Mouse (Mus musculus) ES-Bruce4 (cell line): ENCODE measurements around the gene Gpc4. TPM values are rescaled to one million over a fixed set of nuclear protein-coding genes. Genes with fewer than 3 reads are reported as not detected.

Experiments used
- H3K27ac ChIP-seq: 2 replicates; pipeline ENCODE4 v1.5.1; 2012; ENCODE audit warnings: low read length, inconsistent platforms; ENCODE audit not compliant: insufficient read depth
- H3K27me3 ChIP-seq: 2 replicates; pipeline ENCODE4 v1.6.1; 2012; ENCODE audit warnings: mild to moderate bottlenecking, low read length, inconsistent platforms; ENCODE audit not compliant: control insufficient read depth, poor library complexity, insufficient read depth, severe bottlenecking
- H3K36me3 ChIP-seq: 2 replicates; pipeline ENCODE4 v1.6.1; 2012; ENCODE audit warnings: inconsistent platforms, mild to moderate bottlenecking, low read length, moderate library complexity; ENCODE audit not compliant: control insufficient read depth, poor library complexity, insufficient read depth, severe bottlenecking
- H3K4me1 ChIP-seq: one replicate; pipeline ENCODE4 v1.8.1; 2011; ENCODE audit warnings: low read length; ENCODE audit not compliant: control insufficient read depth, insufficient read depth
- H3K4me3 ChIP-seq: 2 replicates; pipeline ENCODE4 v1.5.1; 2011; ENCODE audit warnings: low read depth, mild to moderate bottlenecking, low read length
- H3K9ac ChIP-seq: 2 replicates; pipeline ENCODE4 v1.6.1; 2012; ENCODE audit warnings: low read depth, mild to moderate bottlenecking, inconsistent platforms; ENCODE audit not compliant: poor library complexity, severe bottlenecking
- H3K9me3 ChIP-seq: replicated peaks from 2 replicates; pipeline ENCODE4 v1.6.1; 2012; ENCODE audit warnings: mild to moderate bottlenecking, low read length, inconsistent platforms; ENCODE audit not compliant: control insufficient read depth, poor library complexity, insufficient read depth, severe bottlenecking
- CTCF ChIP-seq: IDR thresholded peaks from one replicate; pipeline ENCODE4 v1.8.1; 2011; ENCODE audit warnings: low read depth, low read length
- EP300 ChIP-seq: IDR thresholded peaks from 2 replicates; pipeline ENCODE4 v1.6.1; 2011; ENCODE audit warnings: low read depth, low read length; ENCODE audit not compliant: insufficient read depth
- POLR2A ChIP-seq: IDR thresholded peaks from one replicate; pipeline ENCODE4 v1.8.1; 2011; ENCODE audit warnings: low read length; ENCODE audit not compliant: insufficient read depth
- polyA plus RNA-seq: library from polyadenylated mRNA; stranded (reverse); fragments of >200 nt; gene quantifications from 2 replicates; pipeline ENCODE4 v1.2.4, GENCODE M21; 2011; ENCODE audit warnings: low read depth; ENCODE audit not compliant: missing spikeins, insufficient read depth, insufficient read length

The Gpc4 gene
- polyA plus RNA-seq, 1 experiment = 129 TPM

- Histone ChIP-seq H3K36me3 (no peaks in the 10 kb centered on the region), H3K9me3 (no peaks in the 10 kb centered on the region), H3K27me3 (no peaks in the 10 kb centered on the region), H3K9ac (no peak overlapping the region), H3K4me3 (no peak overlapping the region), H3K27ac (no peak overlapping the region), H3K4me1 (no peaks in the 10 kb centered on the region)
- no peak for TF ChIP-seq CTCF
- TF ChIP-seq EP300 = no peak
- TF ChIP-seq POLR2A = no peak
Measured at GRCm38 (mm10) chrX:52128794-52129193, 36.3 kb downstream of the Gpc4 start.

GRCm38 (mm10) chrX:52113651-52114050, 51.4 kb downstream of the Gpc4 start:
- H3K27me3 ChIP-seq = no peaks in the 10 kb centered on the region
- H3K27ac ChIP-seq = no peak overlapping the region
- no peak overlapping the region for H3K4me3 ChIP-seq
- no peak for TF ChIP-seq POLR2A
- TF ChIP-seq CTCF = no peak
- no peak for TF ChIP-seq EP300
- H3K4me1 ChIP-seq = no peaks in the 10 kb centered on the region
- no peaks in the 10 kb centered on the region for H3K9me3 ChIP-seq
- H3K9ac ChIP-seq = no peak overlapping the region
- H3K36me3 ChIP-seq = no peaks in the 10 kb centered on the region

- H3K36me3 ChIP-seq = no peaks in the 10 kb centered on the region
- no peak overlapping the region for H3K4me3 ChIP-seq
- H3K9me3 ChIP-seq = no peaks in the 10 kb centered on the region
- H3K4me1 ChIP-seq = no peaks in the 10 kb centered on the region
- no peak overlapping the region for H3K9ac ChIP-seq
- no peak for TF ChIP-seq CTCF
- TF ChIP-seq POLR2A = no peak
- TF ChIP-seq EP300 = no peak
- H3K27me3 ChIP-seq = no peaks in the 10 kb centered on the region
- no peak overlapping the region for H3K27ac ChIP-seq
Measured at GRCm38 (mm10) chrX:52109663-52110062, 55.4 kb downstream of the Gpc4 start.

GRCm38 (mm10) chrX:52108966-52109365, 56.1 kb downstream of the Gpc4 start:
- Histone ChIP-seq H3K27me3 (no peaks in the 10 kb centered on the region), H3K36me3 (no peaks in the 10 kb centered on the region), H3K4me3 (no peak overlapping the region), H3K4me1 (no peaks in the 10 kb centered on the region), H3K9ac (no peak overlapping the region), H3K27ac (no peak overlapping the region), H3K9me3 (no peaks in the 10 kb centered on the region)
- TF ChIP-seq EP300 (no peak), CTCF (no peak), POLR2A (no peak)

- H3K36me3 ChIP-seq = no peaks in the 10 kb centered on the region
- no peak overlapping the region for H3K4me3 ChIP-seq
- no peak overlapping the region for H3K9ac ChIP-seq
- no peaks in the 10 kb centered on the region for H3K9me3 ChIP-seq
- H3K27me3 ChIP-seq = no peaks in the 10 kb centered on the region
- no peaks in the 10 kb centered on the region for H3K4me1 ChIP-seq
- no peak overlapping the region for H3K27ac ChIP-seq
- TF ChIP-seq EP300 (no peak), CTCF (no peak), POLR2A (no peak)
Measured at GRCm38 (mm10) chrX:52103771-52104170, 61.3 kb downstream of the Gpc4 start.

- no peak overlapping the region for H3K4me3 ChIP-seq
- TF ChIP-seq CTCF (no peak), EP300 (no peak), POLR2A (no peak)
- no peak overlapping the region for H3K27ac ChIP-seq
- H3K4me1 ChIP-seq = no peaks in the 10 kb centered on the region
- H3K9ac ChIP-seq = no peak overlapping the region
- no peaks in the 10 kb centered on the region for H3K36me3 ChIP-seq
- no peaks in the 10 kb centered on the region for H3K27me3 ChIP-seq
- no peaks in the 10 kb centered on the region for H3K9me3 ChIP-seq
Measured at GRCm38 (mm10) chrX:52101940-52102339, 63.1 kb downstream of the Gpc4 start.
